Mouse (Mus musculus) lung, postnatal 36 days (tissue): ENCODE measurements around the gene Fam171a2.
A peak's percentile ranks its signal among the peaks of the same experiment; 100 is the strongest.
"Not testable (repeated sequence)": the region's sequence is repeated elsewhere in the genome, so short reads cannot be mapped to it uniquely, and the experiment has no call there.

Source experiments
- DNase-seq: peaks from one replicate; pipeline ENCODE4 v3.0.0; 2022; ENCODE audit warnings: mixed read lengths

Gene Fam171a2

GRCm38 (mm10) chr11:102433866-102434265 lies 13.6 kb downstream of the Fam171a2 start:
- no peak for DNase-seq

GRCm38 (mm10) chr11:102432896-102433295 lies 14.6 kb downstream of the Fam171a2 start:
- DNase-seq: no peak

GRCm38 (mm10) chr11:102432115-102432843 lies 15.2 kb downstream of the Fam171a2 start:
- DNase-seq: peak; percentile 66

- DNase-seq: no peak
Measured at GRCm38 (mm10) chr11:102431728-102432114, 15.8 kb downstream of the Fam171a2 start.

GRCm38 (mm10) chr11:102431018-102431645 lies 16.4 kb downstream of the Fam171a2 start:
- DNase-seq: peak; percentile 93

- peak; percentile 98 for DNase-seq
Measured at GRCm38 (mm10) chr11:102430121-102431017, 17.1 kb downstream of the Fam171a2 start, which contains the start of gene Grn. Gene Grn, plus strand, starts transcription at chr11:102430315.

- DNase-seq: no peak
Measured at GRCm38 (mm10) chr11:102429551-102429950, 17.9 kb downstream of the Fam171a2 start.

- DNase-seq: no peak
Measured at GRCm38 (mm10) chr11:102428981-102429540, 18.4 kb downstream of the Fam171a2 start.

GRCm38 (mm10) chr11:102425555-102426316 lies 21.7 kb downstream of the Fam171a2 start:
- DNase-seq: peak; percentile 83

- DNase-seq: no peak
Measured at GRCm38 (mm10) chr11:102424666-102425065, 22.8 kb downstream of the Fam171a2 start.

- no peak for DNase-seq
Measured at GRCm38 (mm10) chr11:102421559-102421958, 25.9 kb downstream of the Fam171a2 start.

- no peak for DNase-seq
Measured at GRCm38 (mm10) chr11:102418887-102419286, 28.6 kb downstream of the Fam171a2 start.

GRCm38 (mm10) chr11:102417160-102417559 lies 30.3 kb downstream of the Fam171a2 start:
- no peak for DNase-seq

GRCm38 (mm10) chr11:102415034-102415802 lies 32.3 kb downstream of the Fam171a2 start:
- DNase-seq: no peak

- DNase-seq: no peak
Measured at GRCm38 (mm10) chr11:102413059-102413458, 34.4 kb downstream of the Fam171a2 start.

GRCm38 (mm10) chr11:102411704-102412103 lies 35.8 kb downstream of the Fam171a2 start:
- peak; percentile 98 for DNase-seq

- peak; percentile 42 for DNase-seq
Measured at GRCm38 (mm10) chr11:102411061-102411460, 36.4 kb downstream of the Fam171a2 start.

GRCm38 (mm10) chr11:102410345-102410744 lies 37.1 kb downstream of the Fam171a2 start:
- not testable (repeated sequence) for DNase-seq

- no peak for DNase-seq
Measured at GRCm38 (mm10) chr11:102409795-102410330, 37.6 kb downstream of the Fam171a2 start.

- no peak for DNase-seq
Measured at GRCm38 (mm10) chr11:102408888-102409794, 38.3 kb downstream of the Fam171a2 start.
